Mouse (Mus musculus): ENCODE measurements around the gene Rab5c. TPM values are rescaled to one million over a fixed set of nuclear protein-coding genes. Genes with fewer than 3 reads are reported as not detected.

Gene Rab5c
- polyA plus RNA-seq, 1 experiment from 2014 or later, result 34.3 TPM

- Histone ChIP-seq H3K4me2 (ENCODE audit: low read depth, low read length) (peak within 1 kb of the TSS; percentile 75), H3K9me3 (ENCODE audit: control insufficient read depth, low read length) (no peaks in the 10 kb centered on the region), H3K9ac (ENCODE audit: low read length) (peak within 1 kb of the TSS; percentile 83), H3K27ac (ENCODE audit: low read length) (0 out of 2 replicates have a peak within 1 kb of the TSS, but pooled peaks have one; percentile 63), H3K4me3 (ENCODE audit: low read length) (peak within 1 kb of the TSS; percentile 70), H3K27me3 (ENCODE audit: control insufficient read depth, insufficient read depth, low read depth, low read length) (no peaks in the 10 kb centered on the region), H3K4me1 (replicated peaks; ENCODE audit: control insufficient read depth, insufficient read depth, low read length) (peaks cover 6% of the 10 kb centered on the region), H3K36me3 (ENCODE audit: control insufficient read depth, insufficient read depth, low read length) (no peaks in the 10 kb centered on the region)
- peak; percentile 84 for ATAC-seq (ENCODE audit: low read depth)
- WGBS, result 12% methylated on average over 17 of the region's 17 CpGs
Measured at GRCm38 (mm10) chr11:100770646-100771408, 32.8 kb upstream of the Rab5c start, which contains the start of gene Ghdc. Ghdc (minus strand) TSS chr11:100770957.

DNA sequence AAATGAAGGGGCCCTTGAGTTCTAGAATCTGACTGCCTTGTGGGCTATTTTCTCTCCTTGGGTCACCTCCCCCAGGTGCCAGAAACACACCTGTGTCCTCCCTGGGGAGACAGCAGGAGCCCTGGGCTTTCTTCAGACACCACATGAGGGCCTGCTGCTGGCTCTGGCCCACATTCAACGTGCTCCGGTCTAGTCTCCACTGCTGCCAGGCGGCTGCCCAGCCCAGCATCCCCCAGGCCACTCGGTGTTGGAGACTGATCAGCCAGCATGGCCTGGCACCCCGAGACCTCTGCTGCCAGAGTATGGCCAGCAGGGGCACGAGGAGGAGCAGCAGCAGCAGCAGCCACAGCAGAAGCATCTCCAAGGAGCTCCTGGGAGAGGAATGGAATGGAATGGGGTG lies 32.0 kb upstream of the Rab5c start:
- 53% methylated on average over 6 of the region's 6 CpGs for WGBS
- H3K9ac ChIP-seq (ENCODE audit: low read length), result peak overlapping the region; percentile 83
- peak; percentile 11; the same call in 1 of the 2 replicates for ATAC-seq (ENCODE audit: low read depth)

GRCm38 (mm10) chr11:100767871-100768270 lies 29.9 kb upstream of the Rab5c start:
- peaks cover 6% of the 10 kb centered on the region for H3K4me1 ChIP-seq (replicated peaks; ENCODE audit: control insufficient read depth, insufficient read depth, low read length)
- H3K36me3 ChIP-seq (ENCODE audit: control insufficient read depth, insufficient read depth, low read length), result no peaks in the 10 kb centered on the region
- WGBS, result 84% methylated on average over 5 of the region's 5 CpGs
- H3K27ac ChIP-seq (ENCODE audit: low read length), result no peak overlapping the region
- ATAC-seq (ENCODE audit: low read depth), result no peak
- H3K4me3 ChIP-seq (ENCODE audit: low read length), result no peak overlapping the region
- no peaks in the 10 kb centered on the region for H3K9me3 ChIP-seq (ENCODE audit: control insufficient read depth, low read length)
- no peak overlapping the region for H3K4me2 ChIP-seq (ENCODE audit: low read depth, low read length)
- H3K9ac ChIP-seq (ENCODE audit: low read length), result no peak overlapping the region
- H3K27me3 ChIP-seq (ENCODE audit: control insufficient read depth, insufficient read depth, low read depth, low read length), result peaks cover 1% of the 10 kb centered on the region; the same call in 1 of the 2 replicates

More for the DNA sequence above, 32.0 kb upstream of the Rab5c start:
- H3K9me3 ChIP-seq (ENCODE audit: control insufficient read depth, low read length), result no peaks in the 10 kb centered on the region
- no peaks in the 10 kb centered on the region for H3K36me3 ChIP-seq (ENCODE audit: control insufficient read depth, insufficient read depth, low read length)
- H3K27me3 ChIP-seq (ENCODE audit: control insufficient read depth, insufficient read depth, low read depth, low read length), result no peaks in the 10 kb centered on the region
- peak overlapping the region; percentile 70 for H3K4me3 ChIP-seq (ENCODE audit: low read length)
- H3K4me2 ChIP-seq (ENCODE audit: low read depth, low read length), result peak overlapping the region; percentile 75
- peaks cover 6% of the 10 kb centered on the region for H3K4me1 ChIP-seq (replicated peaks; ENCODE audit: control insufficient read depth, insufficient read depth, low read length)
- no peak overlapping the region for H3K27ac ChIP-seq (ENCODE audit: low read length)

GRCm38 (mm10) chr11:100766726-100767125 lies 28.7 kb upstream of the Rab5c start:
- H3K4me3 ChIP-seq (ENCODE audit: low read length), result no peak overlapping the region
- H3K4me2 ChIP-seq (ENCODE audit: low read depth, low read length), result no peak overlapping the region
- H3K36me3 ChIP-seq (ENCODE audit: control insufficient read depth, insufficient read depth, low read length), result no peaks in the 10 kb centered on the region
- no peak overlapping the region for H3K9ac ChIP-seq (ENCODE audit: low read length)
- H3K9me3 ChIP-seq (ENCODE audit: control insufficient read depth, low read length), result no peaks in the 10 kb centered on the region
- no peak overlapping the region for H3K27ac ChIP-seq (ENCODE audit: low read length)
- H3K4me1 ChIP-seq (replicated peaks; ENCODE audit: control insufficient read depth, insufficient read depth, low read length), result peaks cover 6% of the 10 kb centered on the region
- ATAC-seq (ENCODE audit: low read depth), result no peak
- WGBS, result 72% methylated on average over 9 of the region's 9 CpGs
- peaks cover 2% of the 10 kb centered on the region; the same call in 1 of the 2 replicates for H3K27me3 ChIP-seq (ENCODE audit: control insufficient read depth, insufficient read depth, low read depth, low read length)

- WGBS, result 80% methylated on average over 7 of the region's 7 CpGs
- peaks cover 22% of the 10 kb centered on the region for H3K27me3 ChIP-seq (ENCODE audit: control insufficient read depth, insufficient read depth, low read depth, low read length)
- H3K4me3 ChIP-seq (ENCODE audit: low read length), result peak within 1 kb of the TSS; percentile 55
- no peaks in the 10 kb centered on the region for H3K9me3 ChIP-seq (ENCODE audit: control insufficient read depth, low read length)
- no peaks in the 10 kb centered on the region for H3K36me3 ChIP-seq (ENCODE audit: control insufficient read depth, insufficient read depth, low read length)
- H3K9ac ChIP-seq (ENCODE audit: low read length), result peak within 1 kb of the TSS; percentile 55
- H3K4me1 ChIP-seq (replicated peaks; ENCODE audit: control insufficient read depth, insufficient read depth, low read length), result peaks cover 7% of the 10 kb centered on the region
- H3K27ac ChIP-seq (ENCODE audit: low read length), result no peak within 1 kb of the TSS
- no peak for ATAC-seq (ENCODE audit: low read depth)
- H3K4me2 ChIP-seq (ENCODE audit: low read depth, low read length), result peak within 1 kb of the TSS; percentile 88
Measured at GRCm38 (mm10) chr11:100762831-100763230, 24.8 kb upstream of the Rab5c start, which contains the start of gene Hcrt. Hcrt (minus strand) TSS chr11:100762931.

- no peaks in the 10 kb centered on the region for H3K9me3 ChIP-seq (ENCODE audit: control insufficient read depth, low read length)
- peak overlapping the region; percentile 88 for H3K4me2 ChIP-seq (ENCODE audit: low read depth, low read length)
- peak overlapping the region; percentile 55 for H3K4me3 ChIP-seq (ENCODE audit: low read length)
- no peaks in the 10 kb centered on the region for H3K36me3 ChIP-seq (ENCODE audit: control insufficient read depth, insufficient read depth, low read length)
- H3K27ac ChIP-seq (ENCODE audit: low read length), result no peak overlapping the region
- H3K27me3 ChIP-seq (ENCODE audit: control insufficient read depth, insufficient read depth, low read depth, low read length), result peaks cover 22% of the 10 kb centered on the region
- H3K9ac ChIP-seq (ENCODE audit: low read length), result peak overlapping the region; percentile 55
- peak; percentile 71 for ATAC-seq (ENCODE audit: low read depth)
- peaks cover 7% of the 10 kb centered on the region for H3K4me1 ChIP-seq (replicated peaks; ENCODE audit: control insufficient read depth, insufficient read depth, low read length)
- WGBS, result under 1% methylated on average over 27 of the region's 27 CpGs
Measured at GRCm38 (mm10) chr11:100761547-100762045, 23.6 kb upstream of the Rab5c start.

- H3K27me3 ChIP-seq (ENCODE audit: control insufficient read depth, insufficient read depth, low read depth, low read length), result peaks cover 22% of the 10 kb centered on the region
- H3K36me3 ChIP-seq (ENCODE audit: control insufficient read depth, insufficient read depth, low read length), result no peaks in the 10 kb centered on the region
- WGBS, result 1% methylated on average over 46 of the region's 51 CpGs
- peak; percentile 39; the same call in 1 of the 2 replicates for ATAC-seq (ENCODE audit: low read depth)
- H3K9ac ChIP-seq (ENCODE audit: low read length), result no peak within 1 kb of the TSS
- H3K4me3 ChIP-seq (ENCODE audit: low read length), result peak within 1 kb of the TSS; percentile 39
- no peak within 1 kb of the TSS for H3K27ac ChIP-seq (ENCODE audit: low read length)
- peak within 1 kb of the TSS; percentile 60 for H3K4me2 ChIP-seq (ENCODE audit: low read depth, low read length)
- peaks cover 7% of the 10 kb centered on the region for H3K4me1 ChIP-seq (replicated peaks; ENCODE audit: control insufficient read depth, insufficient read depth, low read length)
- H3K9me3 ChIP-seq (ENCODE audit: control insufficient read depth, low read length), result no peaks in the 10 kb centered on the region
Measured at GRCm38 (mm10) chr11:100759611-100760233, 21.7 kb upstream of the Rab5c start, which contains the start of gene Kcnh4. Kcnh4 (minus strand) TSS chr11:100759942.

- Histone ChIP-seq H3K27ac (ENCODE audit: low read length) (no peak overlapping the region), H3K9ac (ENCODE audit: low read length) (no peak overlapping the region), H3K27me3 (ENCODE audit: control insufficient read depth, insufficient read depth, low read depth, low read length) (peaks cover 22% of the 10 kb centered on the region), H3K9me3 (ENCODE audit: control insufficient read depth, low read length) (no peaks in the 10 kb centered on the region), H3K4me2 (ENCODE audit: low read depth, low read length) (peak overlapping the region; percentile 60), H3K4me3 (ENCODE audit: low read length) (peak overlapping the region; percentile 39), H3K4me1 (replicated peaks; ENCODE audit: control insufficient read depth, insufficient read depth, low read length) (peaks cover 7% of the 10 kb centered on the region), H3K36me3 (ENCODE audit: control insufficient read depth, insufficient read depth, low read length) (no peaks in the 10 kb centered on the region)
- 2% methylated on average over 35 of the region's 35 CpGs for WGBS
- peak; percentile 24; the same call in 1 of the 2 replicates for ATAC-seq (ENCODE audit: low read depth)
Measured at GRCm38 (mm10) chr11:100758707-100759610, 20.9 kb upstream of the Rab5c start.

Data from lung, embryonic 16.5 days (tissue).